Mouse (Mus musculus) myocyte (in vitro differentiated cells): ENCODE data around the gene Rnase9.

Source experiments
- MAX ChIP-seq: IDR thresholded peaks from one replicate; pipeline ENCODE4 v1.6.1; 2011; ENCODE audit warnings: low read depth, mild to moderate bottlenecking, control low read depth
- MYOD1 ChIP-seq, 3 experiments: IDR thresholded peaks; one replicate each; pipeline ENCODE4 v1.6.1; 2011; ENCODE audit warnings: control low read depth in 2 of 3, low read depth in 2 of 3, mild to moderate bottlenecking in 2 of 3, moderate library complexity in 1 of 3; ENCODE audit not compliant: insufficient read length in 2 of 3, control insufficient read depth in 1 of 3
- POLR2A ChIP-seq: IDR thresholded peaks from one replicate; pipeline ENCODE4 v1.6.1; 2011; ENCODE audit warnings: low read depth, mild to moderate bottlenecking, control low read depth, moderate library complexity; ENCODE audit not compliant: insufficient read length
- REST ChIP-seq: IDR thresholded peaks from one replicate; pipeline ENCODE4 v1.6.1; 2011; ENCODE audit warnings: mild to moderate bottlenecking, control low read depth, moderate library complexity; ENCODE audit not compliant: insufficient read depth, insufficient read length

- TF ChIP-seq POLR2A (no peak), REST (no peak), MYOD1 (IDR thresholded peaks at IDR 0.05; ENCODE audit: control insufficient read depth in 1 of 3, insufficient read length in 2 of 3, low read depth in 2 of 3) (no peak), MAX (no peak)
These were observed 27.3 kb upstream of the Rnase9 start for GRCm38 (mm10) chr14:51068956-51069355.
